Mouse (Mus musculus) midbrain, embryonic 16.5 days (tissue): ENCODE data around the gene Spint5. TPM values are rescaled to one million over a fixed set of nuclear protein-coding genes. Genes with fewer than 3 reads are reported as not detected.

Experiments
- ATAC-seq: fragments of 200-750 bp; cut with Nextera tagmentation; 2 replicates; pipeline ENCODE4 v1.8.0; 2017; ENCODE audit warnings: moderate TSS enrichment
- H3K27ac ChIP-seq: fragments of 300-500 bp; sonication (generic); 2 replicates; pipeline ENCODE4 v1.5.1; 2014; ENCODE audit warnings: mild to moderate bottlenecking, low read length, mixed read lengths
- H3K27me3 ChIP-seq: fragments of 300-500 bp; sonication (generic); 2 replicates; pipeline ENCODE4 v1.6.1; 2014; ENCODE audit warnings: low read depth, low read length, mixed read lengths; ENCODE audit not compliant: control insufficient read depth, insufficient read depth
- H3K36me3 ChIP-seq: fragments of 300-500 bp; sonication (generic); 2 replicates; pipeline ENCODE4 v1.6.1; 2014; ENCODE audit warnings: mild to moderate bottlenecking, low read length, moderate library complexity, mixed read lengths; ENCODE audit not compliant: control insufficient read depth, insufficient read depth
- H3K4me1 ChIP-seq: fragments of 300-500 bp; sonication (generic); 2 replicates; pipeline ENCODE4 v1.6.1; 2014; ENCODE audit warnings: mild to moderate bottlenecking, low read length, mixed read lengths; ENCODE audit not compliant: control insufficient read depth, insufficient read depth
- H3K4me2 ChIP-seq: fragments of 300-500 bp; sonication (generic); 2 replicates; pipeline ENCODE4 v1.6.1; 2014; ENCODE audit warnings: mild to moderate bottlenecking, low read length, mixed read lengths
- H3K4me3 ChIP-seq: fragments of 300-500 bp; sonication (generic); 2 replicates; pipeline ENCODE4 v1.5.1; 2014; ENCODE audit warnings: low read depth, mild to moderate bottlenecking, low read length, moderate library complexity, mixed read lengths
- H3K9ac ChIP-seq: fragments of 300-500 bp; sonication (generic); 2 replicates; pipeline ENCODE4 v1.6.1; 2014; ENCODE audit warnings: low read depth, low read length, mixed read lengths
- H3K9me3 ChIP-seq: fragments of 300-500 bp; sonication (generic); replicated peaks from 2 replicates; pipeline ENCODE4 v1.6.1; 2014; ENCODE audit warnings: mild to moderate bottlenecking, low read length, mixed read lengths; ENCODE audit not compliant: control insufficient read depth, poor library complexity, severe bottlenecking
- WGBS: fragments of 180-500 bp; shearing (Covaris S2); extraction: QIAGEN DNeasy Blood & Tissue Kit; methylation state at CpG from one replicate; pipeline ENCODE4 v1.1.7; 2014; 5-methylcytosine and 5-hydroxymethylcytosine counted together
- polyA plus RNA-seq: library from polyadenylated mRNA; unstranded; fragments of >200 nt; fragmentation: Nextera tagmentation; extraction: Ambion mirVana; gene quantifications from 2 replicates; pipeline ENCODE4 v1.2.1, GENCODE M21; 2015

Spint5 gene
- polyA plus RNA-seq, 1 experiment from 2014 or later = not detected

DNA sequence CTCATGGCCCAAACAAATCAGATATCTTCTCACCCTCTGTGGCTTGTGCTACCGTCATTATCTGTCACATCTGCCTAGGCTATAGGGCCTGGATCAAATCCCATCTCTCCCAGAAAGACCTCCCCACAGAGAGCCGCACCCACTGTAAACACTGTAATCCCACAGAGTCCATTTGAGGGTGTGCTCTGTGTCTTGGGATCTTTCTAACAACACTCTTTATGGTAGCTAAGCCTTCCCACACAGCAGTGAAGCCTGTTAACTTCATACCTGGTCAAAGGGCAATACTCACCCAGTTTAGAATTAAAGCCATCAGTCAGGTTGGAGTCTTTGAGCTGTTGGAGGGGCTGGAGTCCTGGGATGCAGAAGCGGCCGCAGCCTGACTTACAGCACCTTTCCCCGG, 16.6 kb downstream of the Spint5 start:
- Histone ChIP-seq H3K4me3 (no peak overlapping the region), H3K36me3 (no peaks in the 10 kb centered on the region), H3K9ac (no peak overlapping the region), H3K27ac (no peak overlapping the region), H3K9me3 (no peaks in the 10 kb centered on the region), H3K27me3 (no peaks in the 10 kb centered on the region), H3K4me2 (no peak overlapping the region), H3K4me1 (no peaks in the 10 kb centered on the region)
- 74% methylated on average over 5 of the region's 5 CpGs for WGBS
- no peak for ATAC-seq

GRCm38 (mm10) chr2:164733259-164733658, 18.2 kb downstream of the Spint5 start:
- H3K9ac ChIP-seq = no peak overlapping the region
- H3K4me1 ChIP-seq = no peaks in the 10 kb centered on the region
- no peak for ATAC-seq
- H3K4me2 ChIP-seq = no peak overlapping the region
- WGBS = 74% methylated on average over 2 of the region's 2 CpGs
- H3K27ac ChIP-seq = no peak overlapping the region
- no peaks in the 10 kb centered on the region for H3K36me3 ChIP-seq
- H3K4me3 ChIP-seq = no peak overlapping the region
- no peaks in the 10 kb centered on the region for H3K27me3 ChIP-seq
- H3K9me3 ChIP-seq = no peaks in the 10 kb centered on the region

DNA sequence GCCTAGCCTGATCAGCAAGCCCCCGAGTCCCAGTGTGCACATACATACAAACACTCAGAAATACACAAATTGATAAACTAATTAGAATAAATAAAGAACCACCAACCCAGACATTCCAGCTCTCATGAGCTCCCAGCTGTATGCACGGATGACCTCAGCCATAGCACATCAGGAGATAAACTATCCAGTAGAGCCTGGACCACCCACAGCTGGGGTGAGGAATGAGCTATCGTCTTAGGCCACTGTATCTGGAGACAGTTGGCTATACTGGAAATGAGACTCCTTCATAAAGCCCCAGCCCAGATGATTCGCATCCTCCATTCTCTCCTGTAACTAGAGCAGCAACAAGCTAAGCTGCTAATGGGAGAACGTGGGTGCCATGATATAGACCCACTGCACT, 19.7 kb downstream of the Spint5 start:
- Histone ChIP-seq H3K27me3 (no peaks in the 10 kb centered on the region), H3K4me1 (no peaks in the 10 kb centered on the region), H3K9me3 (no peaks in the 10 kb centered on the region), H3K4me3 (no peak overlapping the region), H3K27ac (no peak overlapping the region), H3K36me3 (no peaks in the 10 kb centered on the region), H3K9ac (no peak overlapping the region), H3K4me2 (no peak overlapping the region)
- ATAC-seq = no peak
- WGBS = 90% methylated on average over 5 of the region's 5 CpGs

DNA sequence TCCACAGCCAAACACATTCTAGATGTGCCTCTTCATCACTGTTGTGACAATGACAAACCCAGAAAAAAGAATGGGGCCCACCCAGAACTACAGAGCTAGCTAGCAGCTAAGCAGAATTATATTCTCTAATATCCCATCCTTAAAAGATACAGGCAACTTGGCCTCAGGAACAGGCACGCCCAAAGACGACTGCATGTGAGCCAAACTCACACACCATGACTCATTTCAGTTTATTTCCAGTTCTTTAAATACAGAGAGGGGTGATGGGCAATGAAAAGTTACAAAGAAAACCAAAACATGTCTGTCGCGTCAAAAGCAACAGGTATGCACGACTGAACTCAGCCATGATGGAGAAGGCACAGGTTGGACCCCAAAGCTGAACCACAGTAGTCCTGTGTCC, 20.3 kb downstream of the Spint5 start:
- no peak overlapping the region for H3K9ac ChIP-seq
- H3K4me1 ChIP-seq = no peaks in the 10 kb centered on the region
- H3K4me3 ChIP-seq = no peak overlapping the region
- H3K9me3 ChIP-seq = no peaks in the 10 kb centered on the region
- no peak overlapping the region for H3K4me2 ChIP-seq
- 90% methylated on average over 5 of the region's 5 CpGs for WGBS
- no peak overlapping the region for H3K27ac ChIP-seq
- no peaks in the 10 kb centered on the region for H3K27me3 ChIP-seq
- H3K36me3 ChIP-seq = no peaks in the 10 kb centered on the region
- ATAC-seq = no peak

DNA sequence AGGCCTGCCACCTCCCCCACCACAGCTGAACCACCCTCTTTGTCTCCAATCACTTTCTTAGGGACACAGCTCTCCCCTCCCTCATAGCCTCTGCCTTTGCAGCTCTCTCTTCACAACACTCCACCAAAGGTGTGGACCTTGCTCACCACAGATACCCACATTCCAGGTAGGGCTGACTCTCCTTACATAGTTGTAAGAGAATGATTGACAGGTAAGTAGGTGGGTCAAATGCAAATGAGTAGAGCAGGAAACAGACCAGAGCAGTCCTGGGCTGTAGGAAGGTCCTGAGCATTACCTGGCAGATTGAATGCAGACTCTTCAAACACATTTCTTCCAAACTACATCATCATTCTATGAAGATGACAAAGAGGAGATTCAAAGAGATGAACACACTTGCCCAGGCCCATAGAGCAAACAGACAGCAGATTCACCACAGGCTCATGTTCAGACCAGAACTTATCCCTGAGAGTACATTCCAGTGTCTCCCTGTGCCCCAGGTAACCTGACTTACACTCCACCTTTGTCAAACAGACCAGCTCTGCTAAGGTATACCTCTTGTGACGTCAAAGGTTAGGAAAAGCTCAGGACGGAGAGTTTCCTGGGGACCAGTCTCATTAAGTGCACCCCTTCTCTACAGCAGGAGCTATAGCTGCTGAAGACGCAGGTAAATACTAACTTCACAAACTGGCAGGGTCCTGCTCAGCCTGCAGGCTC, 22.4 kb downstream of the Spint5 start:
- 67% methylated on average over 3 of the region's 3 CpGs for WGBS
- Histone ChIP-seq H3K27ac (no peak overlapping the region), H3K36me3 (no peaks in the 10 kb centered on the region), H3K4me2 (no peak overlapping the region), H3K4me3 (no peak overlapping the region), H3K27me3 (no peaks in the 10 kb centered on the region), H3K9me3 (no peaks in the 10 kb centered on the region), H3K4me1 (no peaks in the 10 kb centered on the region), H3K9ac (no peak overlapping the region)
- ATAC-seq = no peak

GRCm38 (mm10) chr2:164739876-164740275, 24.8 kb downstream of the Spint5 start:
- no peak overlapping the region for H3K4me2 ChIP-seq
- WGBS = 50% methylated on average over 7 of the region's 7 CpGs
- no peak for ATAC-seq
- no peak overlapping the region for H3K4me3 ChIP-seq
- no peaks in the 10 kb centered on the region for H3K9me3 ChIP-seq
- H3K9ac ChIP-seq = no peak overlapping the region
- no peaks in the 10 kb centered on the region for H3K27me3 ChIP-seq
- peaks cover 1% of the 10 kb centered on the region for H3K4me1 ChIP-seq
- H3K36me3 ChIP-seq = no peaks in the 10 kb centered on the region
- no peak overlapping the region for H3K27ac ChIP-seq

GRCm38 (mm10) chr2:164744987-164745386, 29.9 kb downstream of the Spint5 start:
- no peak overlapping the region for H3K27ac ChIP-seq
- no peaks in the 10 kb centered on the region for H3K9me3 ChIP-seq
- H3K4me3 ChIP-seq = peak overlapping the region; percentile 90
- H3K36me3 ChIP-seq = no peaks in the 10 kb centered on the region
- peaks cover 26% of the 10 kb centered on the region for H3K4me1 ChIP-seq
- peak overlapping the region; percentile 93 for H3K9ac ChIP-seq
- H3K27me3 ChIP-seq = no peaks in the 10 kb centered on the region
- 77% methylated on average over 13 of the region's 13 CpGs for WGBS
- peak overlapping the region; percentile 91 for H3K4me2 ChIP-seq
- no peak for ATAC-seq

GRCm38 (mm10) chr2:164745843-164746479, 30.9 kb downstream of the Spint5 start, which contains the start of the genes Wfdc3 and Dnttip1:
TSS of gene Wfdc3 (minus strand) at chr2:164745931.
TSS of gene Dnttip1 (plus strand) at chr2:164745983.
- H3K9me3 ChIP-seq = no peaks in the 10 kb centered on the region
- peak within 1 kb of the TSS; percentile 57 for H3K27ac ChIP-seq
- ATAC-seq = peak; percentile 93

GRCm38 (mm10) chr2:164746693-164747092, 31.6 kb downstream of the Spint5 start:
- Histone ChIP-seq H3K9ac (peak overlapping the region; percentile 93), H3K4me3 (peak overlapping the region; percentile 90), H3K4me1 (peaks cover 26% of the 10 kb centered on the region), H3K36me3 (peaks cover 6% of the 10 kb centered on the region; the same call in 1 of the 2 replicates), H3K27me3 (no peaks in the 10 kb centered on the region), H3K27ac (no peak overlapping the region), H3K9me3 (no peaks in the 10 kb centered on the region), H3K4me2 (peak overlapping the region; percentile 74)
- WGBS = 61% methylated on average over 8 of the region's 8 CpGs
- no peak for ATAC-seq

More at GRCm38 (mm10) chr2:164745843-164746479, 30.9 kb downstream of the Spint5 start, which contains the start of the genes Wfdc3 and Dnttip1:
- Histone ChIP-seq H3K4me2 (peak within 1 kb of the TSS; percentile 91), H3K4me1 (peaks cover 26% of the 10 kb centered on the region), H3K27me3 (no peaks in the 10 kb centered on the region), H3K36me3 (peaks cover 3% of the 10 kb centered on the region; the same call in 1 of the 2 replicates), H3K9ac (peak within 1 kb of the TSS; percentile 93), H3K4me3 (peak within 1 kb of the TSS; percentile 90)
- WGBS = under 1% methylated on average over 63 of the region's 70 CpGs
